8 mouse cellular contexts compared by ENCODE assay signal in the genomic region with DNA sequence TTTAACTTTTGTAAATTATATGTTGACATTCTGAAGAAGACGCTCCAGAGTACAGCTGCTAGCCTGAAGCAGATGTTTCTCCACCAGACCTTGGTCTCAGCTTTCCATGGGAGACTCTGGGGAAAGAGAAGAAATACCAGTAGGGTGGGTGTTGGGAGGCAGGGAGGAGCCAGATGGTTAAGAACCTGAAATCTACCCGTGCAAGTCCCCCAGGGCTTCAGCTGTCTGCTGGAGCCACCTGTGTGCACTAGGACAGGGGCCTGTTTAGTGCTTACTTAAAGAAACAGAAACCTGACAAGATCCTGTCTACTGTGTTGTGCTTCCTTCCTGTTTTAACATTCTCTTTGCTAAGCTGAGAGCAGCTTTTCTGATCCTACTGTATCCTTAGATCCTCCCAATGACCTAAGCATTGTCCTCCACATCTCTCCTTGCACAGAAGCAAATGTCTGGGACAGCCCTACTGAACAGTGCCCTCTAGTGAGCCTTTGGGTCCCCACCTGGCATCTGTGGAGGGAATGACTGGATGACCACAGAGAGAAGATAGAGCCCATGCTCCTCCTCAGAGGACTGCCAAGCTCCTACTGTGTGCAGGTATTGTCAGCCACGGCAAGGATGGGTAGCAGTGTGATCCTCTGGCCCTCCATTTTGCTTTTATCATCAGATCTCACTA.
DNase-seq lines count a peak whose midpoint lies in the region; ATAC-seq and TF ChIP-seq lines count a peak whose summit lies in the region.

No protein-coding gene starts in this region.

- no peak overlapping the region for H3K4me3 ChIP-seq in kidney, embryonic 14.5 days (ENCODE audit: low read length)
- no peak overlapping the region for H3K4me3 ChIP-seq in C2C12 (ENCODE audit: insufficient read depth, poor library complexity, severe bottlenecking)
- no peak overlapping the region for H3K4me3 ChIP-seq in embryonic facial prominence, embryonic 15.5 days (replicated peaks)

- H3K4me2 ChIP-seq in kidney, embryonic 14.5 days (replicated peaks; ENCODE audit: low read depth, low read length) = no peak overlapping the region
- H3K4me2 ChIP-seq in embryonic facial prominence, embryonic 15.5 days (replicated peaks) = no peak overlapping the region

- peak; percentile 34 for DNase-seq in kidney, adult 11 months
- DNase-seq in adrenal gland, adult 8-10 months = peak; percentile 44
- peak; percentile 62 to 75 for DNase-seq in kidney, postnatal 25 days
- peak; percentile 11 for DNase-seq in splenic B cell, adult 2 months (ENCODE audit: low read depth, low spot score)

- H3K36me3 ChIP-seq in kidney, embryonic 14.5 days (ENCODE audit: control insufficient read depth, insufficient read depth, low read length) = no peaks in the 10 kb centered on the region
- H3K36me3 ChIP-seq in C2C12 (ENCODE audit: control insufficient read depth, insufficient read depth) = no peaks in the 10 kb centered on the region
- no peaks in the 10 kb centered on the region for H3K36me3 ChIP-seq in embryonic facial prominence, embryonic 15.5 days
- H3K36me3 ChIP-seq in splenic B cell, adult 2 months (ENCODE audit: control insufficient read depth, insufficient read depth, low read length, poor library complexity, severe bottlenecking) = no peaks in the 10 kb centered on the region

- 42% methylated on average over 3 of the region's 3 CpGs for WGBS in kidney, embryonic 14.5 days
- WGBS in embryonic facial prominence, embryonic 15.5 days = 20% methylated on average over 3 of the region's 3 CpGs

- no peak for ATAC-seq in kidney, embryonic 14.5 days (ENCODE audit: low FRiP score, low TSS enrichment)
- ATAC-seq in embryonic facial prominence, embryonic 15.5 days (ENCODE audit: insufficient number of reproducible peaks, low FRiP score, low TSS enrichment, low read depth) = no peak
- ATAC-seq in erythroid progenitor cell, adult 5-6 weeks (replicated peaks; ENCODE audit: low FRiP score, poor library complexity, severe bottlenecking) = no peak

- H3K4me1 ChIP-seq in kidney, embryonic 14.5 days (ENCODE audit: control insufficient read depth, insufficient read depth, low read length) = no peaks in the 10 kb centered on the region
- peaks cover 8% of the 10 kb centered on the region; the same call in 1 of the 2 replicates for H3K4me1 ChIP-seq in embryonic facial prominence, embryonic 15.5 days

- no peaks in the 10 kb centered on the region for H3K79me2 ChIP-seq in C2C12 (ENCODE audit: control insufficient read depth, insufficient read depth)

- no peaks in the 10 kb centered on the region for H3K9me3 ChIP-seq in kidney, embryonic 14.5 days (ENCODE audit: control insufficient read depth, low read length)
- H3K9me3 ChIP-seq in embryonic facial prominence, embryonic 15.5 days (replicated peaks) = no peaks in the 10 kb centered on the region

- H3ac ChIP-seq in C2C12 (ENCODE audit: control insufficient read depth, insufficient read length, low read depth) = no peak overlapping the region

- no peak overlapping the region for H3K27ac ChIP-seq in kidney, embryonic 14.5 days (ENCODE audit: low read depth, low read length)
- 0 out of 2 replicates have a peak overlapping the region, but pooled peaks have one; percentile 4 for H3K27ac ChIP-seq in embryonic facial prominence, embryonic 15.5 days (replicated peaks)

- H3K9ac ChIP-seq in kidney, embryonic 14.5 days (ENCODE audit: low read depth, low read length) = no peak overlapping the region
- no peak overlapping the region for H3K9ac ChIP-seq in embryonic facial prominence, embryonic 15.5 days

- peak; percentile 63 for TF ChIP-seq CTCF in C2C12 (IDR thresholded peaks at IDR 0.05; ENCODE audit: control insufficient read depth, insufficient read depth, insufficient read length)

- H3K79me3 ChIP-seq in C2C12 (ENCODE audit: low read depth) = no peaks in the 10 kb centered on the region

- H3K27me3 ChIP-seq in kidney, embryonic 14.5 days (ENCODE audit: control insufficient read depth, insufficient read depth, low read length) = no peaks in the 10 kb centered on the region
- no peaks in the 10 kb centered on the region for H3K27me3 ChIP-seq in C2C12 (ENCODE audit: control insufficient read depth, insufficient read depth, insufficient read length)
- H3K27me3 ChIP-seq in embryonic facial prominence, embryonic 15.5 days = no peaks in the 10 kb centered on the region
- no peaks in the 10 kb centered on the region for H3K27me3 ChIP-seq in splenic B cell, adult 2 months (ENCODE audit: control insufficient read depth, insufficient read depth, low read length, poor library complexity, severe bottlenecking)

TF ChIP-seq in C2C12, 6 proteins besides CTCF, POLR2A, EP300 and RAD21:
- TF ChIP-seq CEBPB (IDR thresholded peaks at IDR 0.05; ENCODE audit: low read depth) (no peak), FOSL1 (IDR thresholded peaks at IDR 0.05; ENCODE audit: insufficient read depth, low read length, poor library complexity, severe bottlenecking) (no peak), MAX (IDR thresholded peaks at IDR 0.05) (no peak), MYOG (IDR thresholded peaks at IDR 0.05; ENCODE audit: control insufficient read depth, extremely low read depth, insufficient read length) (no peak), MYOD1 (IDR thresholded peaks at IDR 0.05; ENCODE audit: control insufficient read depth, insufficient read length, low read depth) (no peak), USF1 (IDR thresholded peaks at IDR 0.05; ENCODE audit: low read depth) (no peak)

Comparison
In these comparisons a context has a peak if more than half of its experiments do, and no peak if none do; other contexts are left out.
1. DNase-seq: peak in every context shown above with its lines; median percentile 68 in kidney, postnatal 25 days; 44 in adrenal gland, adult 8-10 months; 34 in kidney, adult 11 months; 11 in splenic B cell, adult 2 months.